Mouse (Mus musculus): Measurements from ENCODE around the gene Cyp2c38. TPM values are rescaled to one million over a fixed set of nuclear protein-coding genes. Genes with fewer than 3 reads are reported as not detected.
"Not testable (repeated sequence)": the region's sequence is repeated elsewhere in the genome, so short reads cannot be mapped to it uniquely, and the experiment has no call there.

The Cyp2c38 gene
- total RNA-seq (2015) (not detected in 2 replicates), total RNA-seq (2017) (not detected in 2 replicates)

- no peak for ATAC-seq (ENCODE audit: poor library complexity, severe bottlenecking)
Observed at GRCm38 (mm10) chr19:39462941-39463340, at the start of gene Cyp2c38. Gene Cyp2c38, minus strand, starts transcription at chr19:39463075.

- no peak for ATAC-seq (ENCODE audit: poor library complexity, severe bottlenecking)
Observed at GRCm38 (mm10) chr19:39510534-39510933, 47.7 kb upstream of the Cyp2c38 start, which contains the start of gene Cyp2c39. Gene Cyp2c39, plus strand, starts transcription at chr19:39510862.

- no peak for ATAC-seq (ENCODE audit: poor library complexity, severe bottlenecking)
Observed at GRCm38 (mm10) chr19:39509533-39509932, 46.7 kb upstream of the Cyp2c38 start.

- no peak for ATAC-seq (ENCODE audit: poor library complexity, severe bottlenecking)
Observed at GRCm38 (mm10) chr19:39506341-39506740, 43.5 kb upstream of the Cyp2c38 start.

- not testable (repeated sequence) for ATAC-seq (ENCODE audit: poor library complexity, severe bottlenecking)
Observed at GRCm38 (mm10) chr19:39483961-39484360, 21.1 kb upstream of the Cyp2c38 start.

- no peak for ATAC-seq (ENCODE audit: poor library complexity, severe bottlenecking)
Observed at GRCm38 (mm10) chr19:39463923-39464322, 1.0 kb upstream of the Cyp2c38 start.

Other genes starting within 250 kb of the Cyp2c38 start
- gene Cyp2c29, start 193.7 kb downstream of the Cyp2c38 start, total RNA-seq (2015): not detected in 2 replicates
- not detected in 2 replicates for gene Cyp2c29, start 193.7 kb downstream of the Cyp2c38 start, total RNA-seq (2017)
- not detected in 2 replicates for gene Cyp2c39, start 47.8 kb upstream of the Cyp2c38 start, total RNA-seq (2015)
- gene Cyp2c39, start 47.8 kb upstream of the Cyp2c38 start, total RNA-seq (2017): not detected in 2 replicates
- not detected in 2 replicates for gene Cyp2c67, start 186.0 kb upstream of the Cyp2c38 start, total RNA-seq (2015)
- not detected in 2 replicates for gene Cyp2c67, start 186.0 kb upstream of the Cyp2c38 start, total RNA-seq (2017)

All from megakaryocyte, adult 5-6 weeks (primary cell).